ENCODE assay signal across 20 mouse cellular contexts in genomic region chr7:126359049-126359448, GRCm38 (mm10). TPM values are rescaled to one million over a fixed set of nuclear protein-coding genes. Genes with fewer than 3 reads are reported as not detected.
A peak's percentile ranks its signal among the peaks of the same experiment; 100 is the strongest.
DNase-seq lines count a peak whose midpoint lies in the region; ATAC-seq and TF ChIP-seq lines count a peak whose summit lies in the region.
"Had no signal": no experiment of that assay in that cellular context is flagged by ENCODE, and none has a peak within 500 bp of the region (broad histone marks: within the 10 kb centered on the region; RNA-seq: fewer than 3 reads in every experiment).

No protein-coding gene starts in this region.

- TF ChIP-seq CTCF in gastrocnemius, adult 2 months (IDR thresholded peaks at IDR 0.05): no peak

- H3K4me2 ChIP-seq in liver, embryonic 13.5 days: no peak overlapping the region
- 0 out of 2 replicates have a peak overlapping the region, but pooled peaks have one; percentile 9 for H3K4me2 ChIP-seq in embryonic facial prominence, embryonic 13.5 days

- H3K4me3 ChIP-seq in gastrocnemius, adult 2 months: peak overlapping the region; percentile 23; the same call in 1 of the 2 replicates
- no peak overlapping the region for H3K4me3 ChIP-seq in liver, embryonic 13.5 days (replicated peaks)
- no peak overlapping the region for H3K4me3 ChIP-seq in embryonic facial prominence, embryonic 13.5 days
- H3K4me3 ChIP-seq: forebrain, embryonic 10.5 days had no signal

- no peaks in the 10 kb centered on the region for H3K27me3 ChIP-seq in liver, embryonic 13.5 days
- H3K27me3 ChIP-seq in embryonic facial prominence, embryonic 13.5 days: no peaks in the 10 kb centered on the region

- peaks cover 76% of the 10 kb centered on the region for H3K4me1 ChIP-seq in liver, embryonic 13.5 days (replicated peaks)
- no peaks in the 10 kb centered on the region for H3K4me1 ChIP-seq in embryonic facial prominence, embryonic 13.5 days

- no peak for DNase-seq in gastrocnemius, adult 2 months
- no peak for DNase-seq in gastrocnemius, postnatal 25 days
- DNase-seq in liver, embryonic 13.5 days: peak; percentile 28
- no peak for DNase-seq in liver
- DNase-seq in ES-CJ7 (ENCODE audit: low read depth, low spot score): peak; percentile 57
- DNase-seq in left cerebral cortex, postnatal 25 days (ENCODE audit: low spot score in 2 of 2): no peak
- DNase-seq: adrenal gland, postnatal 14 days; cerebellum, postnatal 10 days; heart, adult 18-20 months; heart, postnatal 10 days; kidney, postnatal 10 days; lung, postnatal 14 days had no signal

- H3K36me3 ChIP-seq in liver, embryonic 13.5 days: 0 out of 2 replicates have a peak, but pooled peaks cover 3% of the 10 kb centered on the region
- H3K36me3 ChIP-seq in embryonic facial prominence, embryonic 13.5 days: peaks cover 4% of the 10 kb centered on the region

- intact Hi-C loops in gastrocnemius, adult 2 months (cut with DNase I): no loop called here
- intact Hi-C loops in left cerebral cortex, postnatal 25 days (cut with DNase I): no loop called here

- no peak overlapping the region for H3K9ac ChIP-seq in liver, embryonic 13.5 days
- no peak overlapping the region for H3K9ac ChIP-seq in embryonic facial prominence, embryonic 13.5 days

- no peak overlapping the region for H3K27ac ChIP-seq in gastrocnemius, adult 2 months
- no peak overlapping the region for H3K27ac ChIP-seq in liver, embryonic 13.5 days
- no peak overlapping the region for H3K27ac ChIP-seq in embryonic facial prominence, embryonic 13.5 days
- H3K27ac ChIP-seq: forebrain, embryonic 10.5 days; stomach, postnatal 0 days had no signal

- no peaks in the 10 kb centered on the region for H3K9me3 ChIP-seq in liver, embryonic 13.5 days (replicated peaks)
- H3K9me3 ChIP-seq in embryonic facial prominence, embryonic 13.5 days: no peaks in the 10 kb centered on the region
- H3K9me3 ChIP-seq: forebrain, embryonic 10.5 days had no signal

- no peak for ATAC-seq in liver, embryonic 13.5 days (ENCODE audit: low read depth)
- ATAC-seq in embryonic facial prominence, embryonic 13.5 days (ENCODE audit: insufficient number of reproducible peaks, insufficient read depth, low FRiP score, low TSS enrichment, low read depth): no peak
- ATAC-seq in inflammation-experienced regulatory T-cells, adult 6 months: no peak
- ATAC-seq: intestine, postnatal 0 days had no signal

- WGBS in liver, embryonic 13.5 days (ENCODE audit: insufficient replicate concordance): 70% methylated on average over 13 of the region's 13 CpGs
- WGBS in embryonic facial prominence, embryonic 13.5 days: 66% methylated on average over 13 of the region's 13 CpGs

RNA-seq across cellular contexts. Expression of gene Lat, which starts 10.3 kb away (rescaled TPM):
- not detected for total RNA-seq in gastrocnemius, adult 2 months (2021)
- under 1 TPM in 1 of 2 experiments, not detected in 1; 0.43 TPM for total RNA-seq in gastrocnemius, postnatal 25 days (2021)
- 10.9 and 12.4 TPM in 2 replicates for polyA plus RNA-seq in liver, embryonic 13.5 days (2015; fragmentation: Nextera tagmentation; extraction: Ambion mirVana)
- 2.7 and 4.6 TPM in 2 replicates for polyA plus RNA-seq in embryonic facial prominence, embryonic 13.5 days (2015; fragmentation: Nextera tagmentation; extraction: Ambion mirVana)
- polyA plus RNA-seq in inflammation-experienced regulatory T-cells, adult 6 months (2017; shearing (Covaris generic)): 1,000 to 10,000 TPM in 1 of 3 experiments, 100 to 1,000 TPM in 2; 875 to 1,118 (median 889) TPM
- total RNA-seq in left cerebral cortex, postnatal 25 days (2021): under 1 TPM; 0.64 to 0.76 TPM

RNA-seq across cellular contexts. Expression of gene Spns1, which starts 18.2 kb away (rescaled TPM):
- 10 to 100 TPM; 26.9 to 28.2 TPM for total RNA-seq in gastrocnemius, adult 2 months (2021)
- 10 to 100 TPM; 22.9 to 23.3 TPM for total RNA-seq in gastrocnemius, postnatal 25 days (2021)
- polyA plus RNA-seq in liver, embryonic 13.5 days (2015; fragmentation: Nextera tagmentation; extraction: Ambion mirVana): 19.7 and 21.6 TPM in 2 replicates
- polyA plus RNA-seq in embryonic facial prominence, embryonic 13.5 days (2015; fragmentation: Nextera tagmentation; extraction: Ambion mirVana): 62.0 and 63.5 TPM in 2 replicates
- polyA plus RNA-seq in inflammation-experienced regulatory T-cells, adult 6 months (2017; shearing (Covaris generic)): 10 to 100 TPM; 31.3 to 43.0 (median 38.4) TPM
- 10 to 100 TPM; 87.9 to 97.7 TPM for total RNA-seq in left cerebral cortex, postnatal 25 days (2021)

RNA-seq across cellular contexts. Expression of gene Nfatc2ip, which starts 37.5 kb away (rescaled TPM):
- total RNA-seq in gastrocnemius, adult 2 months (2021): 1 to 10 TPM; 3.3 to 3.4 TPM
- 1 to 10 TPM; 2.8 to 3.2 TPM for total RNA-seq in gastrocnemius, postnatal 25 days (2021)
- 2.6 and 3.0 TPM in 2 replicates for polyA plus RNA-seq in liver, embryonic 13.5 days (2015; fragmentation: Nextera tagmentation; extraction: Ambion mirVana)
- 2.9 and 3.1 TPM in 2 replicates for polyA plus RNA-seq in embryonic facial prominence, embryonic 13.5 days (2015; fragmentation: Nextera tagmentation; extraction: Ambion mirVana)
- polyA plus RNA-seq in inflammation-experienced regulatory T-cells, adult 6 months (2017; shearing (Covaris generic)): 1 to 10 TPM; 2.7 to 3.8 (median 3.3) TPM
- total RNA-seq in left cerebral cortex, postnatal 25 days (2021): 1 to 10 TPM; 5.4 to 6.5 TPM

RNA-seq across cellular contexts. Expression of gene Cd19, which starts 55.6 kb away (rescaled TPM):
- total RNA-seq in gastrocnemius, adult 2 months (2021): not detected
- total RNA-seq in gastrocnemius, postnatal 25 days (2021): under 1 TPM in 1 of 2 experiments, not detected in 1; 0.48 TPM
- 0.14 and 0.23 TPM in 2 replicates for polyA plus RNA-seq in liver, embryonic 13.5 days (2015; fragmentation: Nextera tagmentation; extraction: Ambion mirVana)
- 0.37 TPM in 1 of 2 replicates, not detected in the other for polyA plus RNA-seq in embryonic facial prominence, embryonic 13.5 days (2015; fragmentation: Nextera tagmentation; extraction: Ambion mirVana)
- polyA plus RNA-seq in inflammation-experienced regulatory T-cells, adult 6 months (2017; shearing (Covaris generic)): 1 to 10 TPM in 2 of 3 experiments, under 1 TPM in 1; 0.87 to 6.5 (median 6.0) TPM
- not detected for total RNA-seq in left cerebral cortex, postnatal 25 days (2021)
- total RNA-seq: layer of hippocampus, adult 8-10 months; left cerebral cortex, adult 8-10 months had no signal
- polyA plus RNA-seq: embryonic facial prominence, embryonic 11.5 days had no signal

Comparison
In these comparisons a context has a peak if more than half of its experiments do, and no peak if none do; other contexts are left out.
1. DNase-seq: peak in liver, embryonic 13.5 days (single experiment) and ES-CJ7 (single experiment); none in gastrocnemius, adult 2 months (single experiment), gastrocnemius, postnatal 25 days (single experiment), liver (single experiment) and left cerebral cortex, postnatal 25 days (0 of 2).